Mouse (Mus musculus) heart, postnatal 0 days (tissue): ENCODE data around the gene Aqp1.

ENCODE experiments used
- CTCF ChIP-seq: IDR thresholded peaks from 2 replicates; pipeline ENCODE4 v1.5.1; 2016; ENCODE audit warnings: antibody characterized with exemption, control low read depth, low read depth
- EP300 ChIP-seq: IDR thresholded peaks from 2 replicates; pipeline ENCODE4 v1.6.1; 2016; ENCODE audit warnings: antibody characterized with exemption, low read depth

DNA sequence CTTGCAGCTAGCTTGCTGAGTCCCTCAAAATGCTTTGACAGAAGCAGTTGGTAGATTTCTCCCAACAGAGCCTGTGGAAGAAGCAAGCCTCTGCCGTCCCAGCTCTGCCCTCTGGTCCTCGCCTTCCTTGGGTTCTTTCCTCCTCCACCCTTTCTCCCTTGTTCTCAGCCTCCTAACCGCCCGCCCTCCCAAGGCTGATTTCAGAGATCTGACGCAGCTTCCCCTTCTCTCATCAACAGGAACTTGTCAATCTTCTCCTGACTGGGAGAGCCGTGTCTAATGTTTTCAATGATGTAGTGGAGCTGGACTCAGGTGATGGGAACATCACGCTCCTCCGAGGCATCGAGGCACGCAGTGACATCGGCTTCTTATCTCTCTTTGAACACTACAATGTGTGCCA is 35.5 kb upstream of the Aqp1 start:
- TF ChIP-seq EP300 (no peak), CTCF (no peak)
